Mouse (Mus musculus) lung, embryonic 16.5 days (tissue): ENCODE measurements around the gene Lrrc23. TPM values are rescaled to one million over a fixed set of nuclear protein-coding genes. Genes with fewer than 3 reads are reported as not detected.
A peak's percentile ranks its signal among the peaks of the same experiment; 100 is the strongest.

ENCODE experiments used
- ATAC-seq: fragments of 200-750 bp; cut with Nextera tagmentation; 2 replicates; pipeline ENCODE4 v1.8.0; 2017; ENCODE audit warnings: low read depth, mild to moderate bottlenecking, moderate library complexity
- H3K27ac ChIP-seq: fragments of 300-500 bp; sonication (generic); 2 replicates; pipeline ENCODE4 v1.5.1; 2014; ENCODE audit warnings: mild to moderate bottlenecking, control low read depth, low read length
- H3K27me3 ChIP-seq: fragments of 300-500 bp; sonication (generic); 2 replicates; pipeline ENCODE4 v1.6.1; 2014; ENCODE audit warnings: low read depth, low read length, mixed read lengths; ENCODE audit not compliant: control insufficient read depth, insufficient read depth
- H3K36me3 ChIP-seq: fragments of 300-500 bp; sonication (generic); 2 replicates; pipeline ENCODE4 v1.6.1; 2014; ENCODE audit warnings: low read length; ENCODE audit not compliant: control insufficient read depth, insufficient read depth
- H3K4me1 ChIP-seq: fragments of 300-500 bp; sonication (generic); replicated peaks from 2 replicates; pipeline ENCODE4 v1.6.1; 2014; ENCODE audit warnings: low read length, mixed read lengths; ENCODE audit not compliant: control insufficient read depth, insufficient read depth
- H3K4me2 ChIP-seq: fragments of 300-500 bp; sonication (generic); 2 replicates; pipeline ENCODE4 v1.6.1; 2014; ENCODE audit warnings: low read depth, low read length, control low read depth
- H3K4me3 ChIP-seq: fragments of 300-500 bp; sonication (generic); 2 replicates; pipeline ENCODE4 v1.5.1; 2014; ENCODE audit warnings: mild to moderate bottlenecking, low read length, control low read depth
- H3K9ac ChIP-seq: fragments of 300-500 bp; sonication (generic); 2 replicates; pipeline ENCODE4 v1.6.1; 2014; ENCODE audit warnings: low read length, control low read depth
- H3K9me3 ChIP-seq: fragments of 300-500 bp; sonication (generic); 2 replicates; pipeline ENCODE4 v1.6.1; 2016; ENCODE audit warnings: low read length; ENCODE audit not compliant: control insufficient read depth
- WGBS: fragments of 180-500 bp; shearing (Covaris S2); extraction: QIAGEN DNeasy Blood & Tissue Kit; methylation state at CpG from one replicate; pipeline ENCODE4 v1.1.7; 2014; 5-methylcytosine and 5-hydroxymethylcytosine counted together
- polyA plus RNA-seq: library from polyadenylated mRNA; unstranded; fragments of >200 nt; fragmentation: Nextera tagmentation; extraction: Ambion mirVana; gene quantifications from 2 replicates; pipeline ENCODE4 v1.2.1, GENCODE M21; 2015

Lrrc23 gene
- 34.0 and 44.7 TPM in 2 replicates for polyA plus RNA-seq

DNA sequence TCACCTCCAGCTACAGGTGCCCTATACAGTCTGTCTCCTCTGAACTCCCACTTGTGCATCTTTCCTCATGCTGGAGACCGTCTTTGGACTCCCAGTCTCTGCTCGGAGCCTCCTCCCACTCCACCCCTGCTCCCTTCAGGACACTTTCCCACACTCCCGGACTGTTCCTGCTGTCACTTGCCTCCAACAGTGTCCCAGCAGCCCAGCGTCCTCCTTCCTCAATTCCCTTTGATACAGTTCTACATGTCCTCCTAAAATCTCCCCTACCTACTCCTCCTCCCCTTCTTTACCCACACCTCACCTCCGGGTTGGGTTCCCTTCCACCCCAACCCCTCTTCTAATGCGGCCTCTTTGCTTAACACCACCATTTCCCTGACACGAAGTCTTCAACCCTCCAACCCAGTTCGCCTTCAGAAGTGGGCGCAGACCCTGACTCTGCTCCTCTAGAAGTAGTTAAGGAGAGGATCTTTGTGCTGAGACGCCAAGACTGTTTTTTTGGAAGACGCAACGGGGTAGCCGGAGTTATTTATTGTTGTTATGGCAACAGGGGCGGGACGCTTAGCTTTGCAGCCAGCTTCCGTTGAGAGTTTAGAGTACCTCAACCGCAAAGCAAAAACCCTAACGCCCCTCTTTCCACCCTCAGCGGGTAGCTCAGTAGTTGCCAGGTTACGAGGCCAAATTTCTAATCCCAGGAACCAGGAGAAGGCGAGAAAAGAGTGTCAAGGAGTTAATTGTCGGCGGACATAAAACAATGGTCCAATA, at the start of gene Lrrc23:
Gene Lrrc23, minus strand, starts transcription at position 506 of the 762 bp plus-strand sequence.
- peaks cover 2% of the 10 kb centered on the region; the same call in 1 of the 2 replicates for H3K27me3 ChIP-seq
- 2% methylated on average over 23 of the region's 23 CpGs for WGBS
- H3K4me3 ChIP-seq = peak within 1 kb of the TSS; percentile 51
- H3K9me3 ChIP-seq = no peaks in the 10 kb centered on the region
- no peak within 1 kb of the TSS for H3K27ac ChIP-seq
- peak within 1 kb of the TSS; percentile 59 for H3K9ac ChIP-seq
- no peaks in the 10 kb centered on the region for H3K36me3 ChIP-seq
- ATAC-seq = peak; percentile 58
- H3K4me1 ChIP-seq = peaks cover 9% of the 10 kb centered on the region; the same call in 1 of the 2 replicates
- peak within 1 kb of the TSS; percentile 81 for H3K4me2 ChIP-seq

DNA sequence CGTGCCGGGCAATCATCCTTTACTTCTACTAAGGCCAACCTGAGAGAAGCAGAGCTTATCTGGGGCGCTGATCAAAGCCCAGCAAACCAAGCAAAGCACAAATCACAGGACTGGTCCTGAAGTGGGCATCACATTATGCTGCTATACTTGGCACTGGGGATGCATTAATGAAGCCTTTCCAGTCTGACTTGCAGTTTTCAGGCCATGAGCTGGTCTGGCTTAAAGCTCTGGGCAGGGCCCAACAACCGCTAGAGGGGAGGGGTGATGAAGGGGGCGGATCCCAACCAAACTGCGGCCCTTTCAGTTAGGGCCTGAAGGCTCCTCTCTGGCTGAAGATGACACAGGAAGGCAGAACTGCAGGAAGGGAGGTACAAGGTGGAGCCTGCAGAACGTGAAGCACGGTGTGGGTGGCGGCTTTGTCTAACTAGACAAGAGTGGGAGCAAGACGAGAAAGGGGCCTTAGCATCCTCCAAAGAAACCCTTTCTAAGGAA, 48.6 kb upstream of the Lrrc23 start:
- peaks cover 14% of the 10 kb centered on the region for H3K4me1 ChIP-seq
- H3K4me2 ChIP-seq = peak overlapping the region; percentile 68
- peak overlapping the region; percentile 76 for H3K4me3 ChIP-seq
- ATAC-seq = no peak
- H3K9ac ChIP-seq = peak overlapping the region; percentile 57
- H3K9me3 ChIP-seq = no peaks in the 10 kb centered on the region
- H3K27me3 ChIP-seq = no peaks in the 10 kb centered on the region
- H3K27ac ChIP-seq = peak overlapping the region; percentile 27; the same call in 1 of the 2 replicates
- peaks cover 22% of the 10 kb centered on the region for H3K36me3 ChIP-seq
- WGBS = 18% methylated on average over 10 of the region's 10 CpGs

DNA sequence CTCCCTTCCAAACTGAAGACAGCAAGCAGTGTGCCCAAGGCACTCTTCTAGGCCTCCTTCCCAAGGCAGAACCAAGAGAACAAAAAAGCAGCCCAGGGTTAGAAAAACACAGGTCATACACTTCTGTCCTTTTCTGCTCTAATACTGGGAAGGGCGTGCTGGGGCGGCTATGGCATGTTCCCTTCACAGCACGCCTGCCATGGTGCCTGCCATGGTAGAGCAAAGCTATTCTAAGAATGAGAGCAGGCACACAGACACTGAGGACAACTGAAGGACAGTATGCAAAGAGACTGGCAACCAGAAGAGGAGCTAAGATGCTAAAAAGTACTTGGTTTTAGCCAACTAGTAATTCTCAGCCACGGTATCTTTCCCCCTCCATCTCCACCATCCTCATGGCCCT, 42.5 kb upstream of the Lrrc23 start:
- 92% methylated on average over 4 of the region's 4 CpGs for WGBS
- Histone ChIP-seq H3K27me3 (no peaks in the 10 kb centered on the region), H3K4me2 (no peak overlapping the region), H3K36me3 (peaks cover 62% of the 10 kb centered on the region), H3K9me3 (no peaks in the 10 kb centered on the region), H3K4me3 (no peak overlapping the region), H3K9ac (no peak overlapping the region), H3K27ac (no peak overlapping the region), H3K4me1 (no peaks in the 10 kb centered on the region)
- no peak for ATAC-seq

DNA sequence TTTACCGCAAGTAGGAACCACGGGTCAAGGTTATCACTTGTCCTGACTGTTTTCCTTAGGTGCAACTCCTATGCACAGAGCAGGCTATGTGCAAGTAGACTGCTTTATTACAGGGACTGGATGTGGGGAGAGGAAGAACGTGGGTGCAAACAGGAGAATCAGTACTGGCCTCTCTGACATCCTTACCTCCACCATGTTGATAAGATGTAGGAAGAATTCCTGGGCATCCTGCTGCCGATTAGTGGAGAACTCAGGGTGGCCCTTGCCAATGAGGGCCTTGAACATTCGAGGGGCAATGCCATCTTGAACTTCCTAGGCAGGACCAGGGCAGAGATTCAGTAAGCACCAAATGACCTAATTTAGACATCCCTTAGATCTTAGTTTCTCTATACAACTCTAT, 41.4 kb upstream of the Lrrc23 start:
- Histone ChIP-seq H3K27ac (no peak overlapping the region), H3K36me3 (peaks cover 65% of the 10 kb centered on the region), H3K9me3 (no peaks in the 10 kb centered on the region), H3K4me1 (no peaks in the 10 kb centered on the region), H3K4me2 (no peak overlapping the region), H3K9ac (no peak overlapping the region), H3K27me3 (no peaks in the 10 kb centered on the region), H3K4me3 (no peak overlapping the region)
- WGBS = 89% methylated on average over 5 of the region's 5 CpGs
- no peak for ATAC-seq

DNA sequence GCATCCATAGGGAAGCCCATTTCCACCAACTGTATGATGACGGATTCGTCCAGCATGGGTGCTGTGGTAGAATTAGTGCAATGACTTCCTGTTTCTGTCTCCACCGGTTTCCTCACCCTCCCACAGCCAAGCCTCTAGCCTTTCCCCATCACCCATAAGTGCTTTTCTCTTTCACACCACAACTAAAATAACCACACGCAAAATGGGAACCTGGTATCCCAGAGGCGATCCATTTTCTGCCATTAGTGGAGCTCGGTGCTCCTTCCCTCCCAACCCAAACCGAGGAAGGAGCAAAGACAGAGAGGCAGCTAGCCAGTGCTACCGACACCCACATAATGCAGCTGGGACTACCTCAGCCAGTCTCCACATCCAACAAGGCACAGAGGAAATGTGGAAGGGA, 38.4 kb upstream of the Lrrc23 start:
- H3K4me3 ChIP-seq = no peak overlapping the region
- no peak overlapping the region for H3K9ac ChIP-seq
- no peaks in the 10 kb centered on the region for H3K9me3 ChIP-seq
- no peak for ATAC-seq
- H3K27me3 ChIP-seq = no peaks in the 10 kb centered on the region
- WGBS = 86% methylated on average over 8 of the region's 8 CpGs
- no peak overlapping the region for H3K4me2 ChIP-seq
- peaks cover 50% of the 10 kb centered on the region for H3K36me3 ChIP-seq
- H3K27ac ChIP-seq = no peak overlapping the region
- H3K4me1 ChIP-seq = peaks cover 11% of the 10 kb centered on the region

DNA sequence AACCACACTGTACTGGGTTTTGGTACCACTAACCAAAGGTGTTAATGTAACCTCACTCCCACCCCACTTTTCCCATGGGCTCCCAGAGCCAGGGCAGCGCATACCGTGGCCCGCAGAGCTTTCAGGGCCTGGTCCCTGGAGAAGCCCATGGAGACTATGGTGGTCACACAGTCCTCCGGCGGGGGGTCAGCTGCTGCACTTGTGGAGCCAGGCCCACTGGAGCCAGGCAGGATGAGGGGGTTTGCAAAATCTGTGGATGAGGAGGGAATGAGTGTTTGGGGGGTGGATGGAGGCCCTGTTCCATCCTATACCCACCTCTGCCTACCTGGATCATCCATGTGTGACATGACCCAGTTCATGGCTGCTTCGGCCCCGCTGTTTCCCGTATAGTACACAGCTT, 38.0 kb upstream of the Lrrc23 start:
- H3K27ac ChIP-seq = no peak overlapping the region
- WGBS = 91% methylated on average over 8 of the region's 8 CpGs
- H3K27me3 ChIP-seq = no peaks in the 10 kb centered on the region
- no peak for ATAC-seq
- H3K9ac ChIP-seq = no peak overlapping the region
- H3K4me1 ChIP-seq = peaks cover 15% of the 10 kb centered on the region
- peaks cover 47% of the 10 kb centered on the region for H3K36me3 ChIP-seq
- H3K4me3 ChIP-seq = no peak overlapping the region
- H3K4me2 ChIP-seq = no peak overlapping the region
- no peaks in the 10 kb centered on the region for H3K9me3 ChIP-seq

DNA sequence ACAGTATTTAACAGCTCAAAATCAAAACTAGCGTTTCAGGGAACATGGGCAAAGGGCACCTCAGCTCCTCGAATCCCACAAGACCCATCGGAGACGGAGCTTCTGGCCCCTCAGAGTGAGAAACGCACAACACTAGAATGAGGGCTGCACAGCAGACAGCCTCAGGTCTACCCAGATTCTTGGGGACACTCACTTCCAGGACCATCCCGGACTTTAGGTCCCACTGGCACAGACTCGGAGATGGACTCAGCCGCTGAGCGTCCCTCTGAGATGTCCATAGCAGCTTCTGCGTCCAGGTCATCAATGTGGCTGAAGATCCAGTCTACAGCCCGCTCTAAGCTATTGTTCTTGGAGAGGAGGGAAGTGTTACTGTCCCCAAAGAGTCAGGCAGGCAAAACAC, 37.6 kb upstream of the Lrrc23 start:
- no peaks in the 10 kb centered on the region for H3K27me3 ChIP-seq
- H3K36me3 ChIP-seq = peaks cover 47% of the 10 kb centered on the region
- 90% methylated on average over 11 of the region's 11 CpGs for WGBS
- no peak overlapping the region for H3K27ac ChIP-seq
- no peak overlapping the region for H3K4me2 ChIP-seq
- ATAC-seq = no peak
- H3K9me3 ChIP-seq = no peaks in the 10 kb centered on the region
- H3K4me3 ChIP-seq = no peak overlapping the region
- peaks cover 19% of the 10 kb centered on the region for H3K4me1 ChIP-seq
- H3K9ac ChIP-seq = no peak overlapping the region

DNA sequence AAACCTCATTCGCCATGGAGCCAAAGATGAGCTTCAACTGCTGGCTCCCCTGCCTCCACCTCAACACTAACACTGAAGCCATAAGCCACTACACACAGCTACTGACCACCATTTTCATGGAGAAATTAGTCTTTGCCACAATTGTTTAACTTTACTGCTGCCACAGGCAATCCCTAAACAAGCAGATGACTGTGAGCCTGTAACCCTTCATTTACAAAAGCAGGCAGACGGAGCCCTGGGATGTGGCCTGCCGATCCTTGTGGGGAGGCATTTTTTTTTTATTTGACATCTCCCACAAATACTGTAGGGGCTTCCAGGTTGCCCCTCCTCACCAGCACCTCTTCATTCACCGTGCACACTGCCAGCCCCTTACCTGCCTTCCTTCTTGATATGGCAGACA, 37.1 kb upstream of the Lrrc23 start:
- 77% methylated on average over 4 of the region's 4 CpGs for WGBS

DNA sequence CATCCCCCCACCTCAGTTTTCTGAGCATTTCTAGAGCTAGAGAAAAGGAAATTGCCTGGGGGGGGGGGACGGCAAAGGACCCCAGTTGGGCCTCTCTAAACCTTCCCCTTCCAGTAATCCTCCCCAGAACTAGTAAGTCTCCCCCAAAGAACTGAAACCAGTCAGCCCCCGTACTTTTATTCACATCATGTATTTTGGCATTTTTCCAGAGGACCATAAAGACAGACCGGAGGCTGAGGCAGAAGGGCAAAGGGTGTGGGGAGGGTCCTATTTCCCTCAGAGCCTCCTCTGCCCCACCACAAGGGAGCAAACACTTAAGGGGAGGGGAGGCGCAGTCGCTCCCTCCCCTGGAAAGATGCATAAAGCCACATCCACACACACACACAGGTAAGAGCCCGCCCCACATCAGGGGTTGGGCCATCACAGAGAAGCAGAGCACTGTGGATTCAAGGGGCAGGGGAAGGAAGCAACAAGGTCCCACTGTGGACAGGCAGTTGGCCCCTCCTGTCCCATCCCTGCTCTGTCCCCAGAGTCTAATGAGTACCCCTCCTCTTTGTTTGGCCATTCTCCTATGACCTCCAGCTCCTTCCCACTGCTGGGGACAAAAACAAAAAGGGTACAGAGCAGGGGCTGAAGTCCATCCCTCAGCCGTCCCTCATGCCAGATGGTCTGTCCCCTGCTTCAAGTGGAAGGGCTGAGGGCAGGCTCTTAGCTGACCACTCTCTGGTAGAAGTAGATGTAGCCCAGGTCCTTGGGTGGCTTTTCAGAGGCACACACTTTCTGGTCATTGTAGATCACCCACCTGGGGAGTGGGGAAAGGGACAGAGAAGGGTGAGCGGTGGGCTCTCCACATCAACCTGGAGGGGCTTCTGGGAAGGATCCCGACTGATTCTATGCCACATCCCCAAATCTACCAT, 35.6 kb upstream of the Lrrc23 start:
- 62% methylated on average over 9 of the region's 9 CpGs for WGBS
- ATAC-seq = no peak
- H3K4me3 ChIP-seq = no peak overlapping the region
- no peak overlapping the region for H3K4me2 ChIP-seq
- no peaks in the 10 kb centered on the region for H3K9me3 ChIP-seq
- no peak overlapping the region for H3K27ac ChIP-seq
- H3K36me3 ChIP-seq = peaks cover 43% of the 10 kb centered on the region
- peaks cover 26% of the 10 kb centered on the region for H3K4me1 ChIP-seq
- no peak overlapping the region for H3K9ac ChIP-seq
- no peaks in the 10 kb centered on the region for H3K27me3 ChIP-seq

More for the DNA sequence above, 37.1 kb upstream of the Lrrc23 start:
- Histone ChIP-seq H3K4me1 (peaks cover 22% of the 10 kb centered on the region), H3K9me3 (no peaks in the 10 kb centered on the region), H3K4me2 (no peak overlapping the region), H3K27me3 (no peaks in the 10 kb centered on the region), H3K4me3 (no peak overlapping the region), H3K9ac (no peak overlapping the region), H3K27ac (no peak overlapping the region), H3K36me3 (peaks cover 52% of the 10 kb centered on the region)
- ATAC-seq = no peak
